Mouse (Mus musculus) liver, adult 2 months (tissue): Measurements from ENCODE around the gene Cux2. TPM values are rescaled to one million over a fixed set of nuclear protein-coding genes. Genes with fewer than 3 reads are reported as not detected.

Experiments used
- DNase-seq: peaks from one replicate; pipeline ENCODE4 v3.0.0-alpha.2; 2011; ENCODE audit warnings: low read depth, low spot score; ENCODE audit errors: extremely low read depth
- H3K27ac ChIP-seq: fragments of 200-500 bp; replicated peaks from 2 replicates; pipeline ENCODE4 v1.5.1; 2012; ENCODE audit warnings: low read depth, mild to moderate bottlenecking, control low read depth, inconsistent platforms, low read length; ENCODE audit not compliant: insufficient read depth
- H3K27me3 ChIP-seq: fragments of 200-500 bp; 2 replicates; pipeline ENCODE4 v1.6.1; 2012; ENCODE audit warnings: mild to moderate bottlenecking, moderate library complexity, low read length, inconsistent platforms; ENCODE audit not compliant: control insufficient read depth, insufficient read depth
- H3K36me3 ChIP-seq: fragments of 200-500 bp; 2 replicates; pipeline ENCODE4 v1.6.1; 2012; ENCODE audit warnings: low read length, inconsistent platforms; ENCODE audit not compliant: control insufficient read depth, insufficient read depth
- H3K4me1 ChIP-seq: fragments of 200-500 bp; 2 replicates; pipeline ENCODE4 v1.6.1; 2011; ENCODE audit warnings: low read length; ENCODE audit not compliant: control insufficient read depth, insufficient read depth
- H3K4me3 ChIP-seq: fragments of 200-500 bp; 2 replicates; pipeline ENCODE4 v1.5.1; 2011; ENCODE audit warnings: low read depth, mild to moderate bottlenecking, control low read depth, low read length, moderate library complexity; ENCODE audit not compliant: insufficient read depth
- H3K79me2 ChIP-seq: fragments of 200-500 bp; 2 replicates; pipeline ENCODE4 v1.6.1; 2012; ENCODE audit warnings: inconsistent platforms, mild to moderate bottlenecking, low read length, moderate library complexity; ENCODE audit not compliant: control insufficient read depth, insufficient read depth
- H3K9ac ChIP-seq: fragments of 200-500 bp; 2 replicates; pipeline ENCODE4 v1.6.1; 2012; ENCODE audit warnings: low read depth, mild to moderate bottlenecking, control low read depth, inconsistent platforms, low read length
- CTCF ChIP-seq: fragments of 200-500 bp; IDR thresholded peaks from 2 replicates; pipeline ENCODE4 v1.5.1; 2011; ENCODE audit warnings: low read depth, low read length, control low read depth
- POLR2A ChIP-seq: fragments of 200-500 bp; IDR thresholded peaks from 2 replicates; pipeline ENCODE4 v1.6.1; 2011; ENCODE audit warnings: low read length, control low read depth; ENCODE audit not compliant: insufficient read depth; ENCODE audit errors: extremely low read depth
- WGBS: fragments of 180-500 bp; shearing (Covaris S2); methylation state at CpG from one replicate; pipeline ENCODE4 v1.1.7; 2018; 5-methylcytosine and 5-hydroxymethylcytosine counted together
- polyA plus RNA-seq: library from polyadenylated mRNA; depleted of rRNA; stranded (reverse); fragments of >200 nt; gene quantifications from 2 replicates; pipeline ENCODE4 v1.2.3, GENCODE M21; 2012
- total RNA-seq: library from RNA; depleted of rRNA; stranded (reverse); fragments of >200 nt; gene quantifications from 2 replicates; pipeline ENCODE4 v1.2.3, GENCODE M21; 2014

Gene Cux2
- total and polyA plus RNA-seq, 2 experiments, result 4.1 to 11.6 TPM

- no peak overlapping the region for H3K4me3 ChIP-seq
- H3K36me3 ChIP-seq, result no peaks in the 10 kb centered on the region
- DNase-seq, result no peak
- no peak overlapping the region for H3K27ac ChIP-seq
- no peaks in the 10 kb centered on the region for H3K79me2 ChIP-seq
- H3K27me3 ChIP-seq, result no peaks in the 10 kb centered on the region
- TF ChIP-seq CTCF (no peak), POLR2A (no peak)
- WGBS, result 91% methylated on average over 4 of the region's 4 CpGs
- H3K4me1 ChIP-seq, result no peaks in the 10 kb centered on the region
- no peak overlapping the region for H3K9ac ChIP-seq
These were observed 133.1 kb downstream of the Cux2 start for GRCm38 (mm10) chr5:121916813-121917212.

GRCm38 (mm10) chr5:121913999-121914398 lies 135.9 kb downstream of the Cux2 start:
- no peaks in the 10 kb centered on the region for H3K36me3 ChIP-seq
- 86% methylated on average over 23 of the region's 23 CpGs for WGBS
- no peak for DNase-seq
- no peak overlapping the region for H3K4me3 ChIP-seq
- no peaks in the 10 kb centered on the region for H3K4me1 ChIP-seq
- no peak overlapping the region for H3K27ac ChIP-seq
- H3K79me2 ChIP-seq, result no peaks in the 10 kb centered on the region
- TF ChIP-seq CTCF (no peak), POLR2A (no peak)
- H3K9ac ChIP-seq, result no peak overlapping the region
- no peaks in the 10 kb centered on the region for H3K27me3 ChIP-seq

GRCm38 (mm10) chr5:121909226-121909985 lies 140.5 kb downstream of the Cux2 start:
- TF ChIP-seq POLR2A, result no peak
- no peak for TF ChIP-seq CTCF
- Histone ChIP-seq H3K27ac (no peak overlapping the region), H3K36me3 (no peaks in the 10 kb centered on the region), H3K27me3 (no peaks in the 10 kb centered on the region), H3K9ac (no peak overlapping the region), H3K4me1 (no peaks in the 10 kb centered on the region), H3K79me2 (no peaks in the 10 kb centered on the region), H3K4me3 (no peak overlapping the region)
- DNase-seq, result no peak
- WGBS, result 94% methylated on average over 21 of the region's 21 CpGs

GRCm38 (mm10) chr5:121905671-121906070 lies 144.2 kb downstream of the Cux2 start:
- WGBS, result 90% methylated on average over 17 of the region's 17 CpGs
- no peak overlapping the region for H3K9ac ChIP-seq
- no peak for DNase-seq
- no peak overlapping the region for H3K27ac ChIP-seq
- H3K4me3 ChIP-seq, result no peak overlapping the region
- no peaks in the 10 kb centered on the region for H3K36me3 ChIP-seq
- H3K79me2 ChIP-seq, result no peaks in the 10 kb centered on the region
- no peaks in the 10 kb centered on the region for H3K4me1 ChIP-seq
- no peaks in the 10 kb centered on the region for H3K27me3 ChIP-seq
- TF ChIP-seq POLR2A (no peak), CTCF (no peak)

GRCm38 (mm10) chr5:121904799-121905198 lies 145.1 kb downstream of the Cux2 start:
- H3K4me3 ChIP-seq, result no peak overlapping the region
- TF ChIP-seq POLR2A (no peak), CTCF (no peak)
- no peaks in the 10 kb centered on the region for H3K4me1 ChIP-seq
- no peak overlapping the region for H3K27ac ChIP-seq
- no peaks in the 10 kb centered on the region for H3K79me2 ChIP-seq
- H3K9ac ChIP-seq, result no peak overlapping the region
- 95% methylated on average over 14 of the region's 14 CpGs for WGBS
- no peaks in the 10 kb centered on the region for H3K36me3 ChIP-seq
- no peaks in the 10 kb centered on the region for H3K27me3 ChIP-seq
- no peak for DNase-seq
